Mouse (Mus musculus) G1E (cell line): ENCODE data around the gene Nyap2.

Experiments
- CTCF ChIP-seq: IDR thresholded peaks from 2 replicates; pipeline ENCODE4 v1.5.1; 2012; ENCODE audit warnings: low read depth, low read length, inconsistent platforms, mixed read lengths
- GATA1 ChIP-seq: IDR thresholded peaks from 2 replicates; pipeline ENCODE4 v1.6.1; 2012; ENCODE audit warnings: borderline replicate concordance, low read length, inconsistent platforms, mixed read lengths
- TAL1 ChIP-seq: conservative IDR thresholded peaks from 2 replicates; pipeline ENCODE4 v1.6.1; 2012; ENCODE audit warnings: low read depth, low read length, inconsistent platforms, mixed read lengths

GRCm38 (mm10) chr1:81180686-81181085 is 103.9 kb downstream of the Nyap2 start:
- TF ChIP-seq CTCF (no peak), GATA1 (no peak), TAL1 (no peak)
